Mouse (Mus musculus) bone marrow macrophage, adult 2 months (primary cell): ENCODE measurements around the gene Gfod2. TPM values are rescaled to one million over a fixed set of nuclear protein-coding genes. Genes with fewer than 3 reads are reported as not detected.
A peak's percentile ranks its signal among the peaks of the same experiment; 100 is the strongest.

Experiments
- H3K27ac ChIP-seq: 2 replicates; pipeline ENCODE4 v1.5.1; 2012; ENCODE audit warnings: low read depth, low read length; ENCODE audit not compliant: insufficient read depth
- H3K4me1 ChIP-seq: 2 replicates; pipeline ENCODE4 v1.6.1; 2012; ENCODE audit warnings: low read length; ENCODE audit not compliant: control insufficient read depth, insufficient read depth
- H3K4me3 ChIP-seq: 2 replicates; pipeline ENCODE4 v1.5.1; 2012; ENCODE audit warnings: mild to moderate bottlenecking, low read length, moderate library complexity; ENCODE audit not compliant: insufficient read depth
- CTCF ChIP-seq: IDR thresholded peaks from 2 replicates; pipeline ENCODE4 v1.5.1; 2012; ENCODE audit warnings: low read depth, mild to moderate bottlenecking, low read length, moderate library complexity
- POLR2A ChIP-seq: IDR thresholded peaks from 2 replicates; pipeline ENCODE4 v1.6.1; 2012; ENCODE audit warnings: mild to moderate bottlenecking, low read depth, low read length, borderline replicate concordance
- polyA plus RNA-seq: library from polyadenylated mRNA; stranded (reverse); fragments of >200 nt; gene quantifications from 2 replicates; pipeline ENCODE4 v1.2.4, GENCODE M21; 2012; ENCODE audit not compliant: missing spikeins, insufficient read depth, insufficient read length

The Gfod2 gene
- polyA plus RNA-seq, 1 experiment, result 1.4 TPM

- Histone ChIP-seq H3K4me1 (no peaks in the 10 kb centered on the region), H3K4me3 (no peak overlapping the region), H3K27ac (no peak overlapping the region)
- TF ChIP-seq POLR2A (no peak), CTCF (no peak)
Observed at GRCm38 (mm10) chr8:105687512-105687911, 71.0 kb downstream of the Gfod2 start.

- Histone ChIP-seq H3K4me3 (no peak overlapping the region), H3K27ac (no peak overlapping the region), H3K4me1 (no peaks in the 10 kb centered on the region)
- TF ChIP-seq POLR2A, result no peak
- TF ChIP-seq CTCF, result no peak
Observed at GRCm38 (mm10) chr8:105686551-105686950, 71.9 kb downstream of the Gfod2 start.

DNA sequence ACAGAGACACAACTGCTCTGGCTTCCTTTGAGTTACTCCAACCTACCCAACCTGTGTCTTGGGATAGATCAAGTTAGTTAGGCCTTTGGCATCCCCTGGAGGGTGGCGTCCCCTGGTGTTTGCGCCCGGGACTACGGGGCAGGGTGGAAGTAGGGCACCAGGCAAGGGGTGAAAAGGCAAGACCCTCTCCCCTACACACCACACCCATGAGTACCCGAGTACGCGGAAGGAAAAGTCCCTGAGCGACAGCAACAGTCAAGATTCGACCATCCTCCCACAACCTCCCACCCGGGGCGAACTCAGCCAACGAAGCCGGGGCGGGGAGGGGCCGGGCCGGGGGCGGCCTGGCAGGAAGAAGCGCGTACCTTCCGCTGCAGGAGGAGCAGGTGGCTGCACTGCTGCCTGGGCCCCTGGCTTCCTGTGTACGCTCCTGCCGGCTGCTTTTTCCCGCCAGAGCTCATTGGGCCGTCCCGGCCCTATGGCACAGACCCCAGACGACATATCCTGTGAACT, 72.6 kb downstream of the Gfod2 start, which contains the start of gene Carmil2:
Carmil2 (plus strand) TSS at position 479 of the 513 bp plus-strand sequence.
- Histone ChIP-seq H3K4me3 (no peak within 1 kb of the TSS), H3K27ac (no peak within 1 kb of the TSS), H3K4me1 (no peaks in the 10 kb centered on the region)
- TF ChIP-seq CTCF (peak; percentile 45; the same call in 1 of the 2 replicates), POLR2A (no peak)

DNA sequence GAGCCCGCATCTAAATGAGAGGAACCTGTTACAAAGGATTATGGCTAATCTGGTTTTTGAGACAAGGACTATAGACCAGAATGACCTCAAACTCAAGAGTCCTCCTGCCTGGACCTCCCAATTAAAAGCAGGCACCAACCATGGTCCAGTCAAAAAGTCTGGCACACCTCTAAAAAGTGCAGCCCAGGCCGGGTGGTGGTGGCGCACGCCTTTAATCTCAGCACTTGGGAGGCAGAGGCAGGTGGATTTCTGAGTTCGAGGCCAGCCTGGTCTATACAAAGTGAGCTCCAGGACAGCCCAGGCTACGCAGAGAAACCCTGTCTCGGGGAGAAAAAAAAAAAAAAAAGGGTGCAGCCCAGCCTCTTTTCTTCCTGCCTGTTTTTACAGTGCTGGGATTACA, 73.1 kb downstream of the Gfod2 start:
- no peak overlapping the region for H3K27ac ChIP-seq
- H3K4me3 ChIP-seq, result no peak overlapping the region
- TF ChIP-seq CTCF (no peak), POLR2A (no peak)
- no peaks in the 10 kb centered on the region for H3K4me1 ChIP-seq

DNA sequence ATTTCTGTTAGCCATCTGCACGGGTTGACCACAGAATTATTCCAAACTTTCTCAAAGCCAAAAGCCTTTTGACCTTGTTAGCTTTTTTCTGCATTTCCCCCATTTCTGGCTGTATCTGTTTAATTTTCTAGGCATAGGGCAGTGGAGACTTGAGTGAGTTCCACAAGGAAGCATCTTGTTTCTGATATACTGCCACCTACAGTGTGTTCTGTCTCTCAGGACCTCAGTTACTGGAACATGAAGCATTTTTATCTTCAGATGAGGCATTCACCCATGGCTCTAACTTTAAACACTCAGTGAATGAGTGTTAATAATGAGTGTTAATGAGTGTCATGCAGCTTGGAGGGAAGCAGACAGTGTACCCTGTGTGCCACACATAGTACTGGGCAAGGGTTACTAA, 80.6 kb downstream of the Gfod2 start:
- TF ChIP-seq POLR2A, result no peak
- TF ChIP-seq CTCF, result no peak
- Histone ChIP-seq H3K27ac (no peak overlapping the region), H3K4me3 (no peak overlapping the region), H3K4me1 (no peaks in the 10 kb centered on the region)

Other genes starting within 250 kb of the Gfod2 start
- gene Hsd11b2, start 239.9 kb downstream of the Gfod2 start, polyA plus RNA-seq, result not detected in 2 replicates
- 177 and 186 TPM in 2 replicates for gene Atp6v0d1, start 192.6 kb downstream of the Gfod2 start, polyA plus RNA-seq
- gene Ripor1, start 153.4 kb downstream of the Gfod2 start, polyA plus RNA-seq, result 15.5 and 17.9 TPM in 2 replicates
- 60.3 and 61.3 TPM in 2 replicates for gene Ctcf, start 122.1 kb downstream of the Gfod2 start, polyA plus RNA-seq
- not detected in 2 replicates for gene Agrp, start 121.3 kb downstream of the Gfod2 start, polyA plus RNA-seq
- gene Carmil2, start 72.4 kb downstream of the Gfod2 start, polyA plus RNA-seq, result 0.32 TPM in 1 of 2 replicates, not detected in the other
- gene Acd, start 57.6 kb downstream of the Gfod2 start, polyA plus RNA-seq, result 37.9 and 41.6 TPM in 2 replicates
- 9.4 and 11.2 TPM in 2 replicates for gene Pard6a, start 57.5 kb downstream of the Gfod2 start, polyA plus RNA-seq
- not detected in 2 replicates for gene 4933405L10Rik, start 51.0 kb downstream of the Gfod2 start, polyA plus RNA-seq
- 5.3 and 9.1 TPM in 2 replicates for gene Enkd1, start 50.5 kb downstream of the Gfod2 start, polyA plus RNA-seq
- gene Ranbp10, start 68.7 kb upstream of the Gfod2 start, polyA plus RNA-seq, result 42.0 and 44.3 TPM in 2 replicates
- not detected in 2 replicates for gene Tsnaxip1, start 69.1 kb upstream of the Gfod2 start, polyA plus RNA-seq
- gene Cenpt, start 94.6 kb upstream of the Gfod2 start, polyA plus RNA-seq, result 16.9 and 17.1 TPM in 2 replicates
- gene Thap11, start 96.5 kb upstream of the Gfod2 start, polyA plus RNA-seq, result 27.4 and 28.5 TPM in 2 replicates
- gene Nutf2, start 101.9 kb upstream of the Gfod2 start, polyA plus RNA-seq, result 2.2 TPM in 1 of 2 replicates, not detected in the other
- gene Edc4, start 122.2 kb upstream of the Gfod2 start, polyA plus RNA-seq, result 23.6 and 29.8 TPM in 2 replicates
- not detected in 2 replicates for gene Nrn1l, start 134.9 kb upstream of the Gfod2 start, polyA plus RNA-seq
- gene Pskh1, start 141.8 kb upstream of the Gfod2 start, polyA plus RNA-seq, result 18.0 and 18.8 TPM in 2 replicates
- 0.63 TPM in 1 of 2 replicates, not detected in the other for gene Ctrl, start 175.2 kb upstream of the Gfod2 start, polyA plus RNA-seq
- 150 and 151 TPM in 2 replicates for gene Psmb10, start 179.8 kb upstream of the Gfod2 start, polyA plus RNA-seq
- 0.55 and 0.60 TPM in 2 replicates for gene Lcat, start 184.7 kb upstream of the Gfod2 start, polyA plus RNA-seq
- gene Slc12a4, start 207.4 kb upstream of the Gfod2 start, polyA plus RNA-seq, result 19.6 and 27.5 TPM in 2 replicates
- 3.2 and 3.6 TPM in 2 replicates for gene Dpep3, start 220.8 kb upstream of the Gfod2 start, polyA plus RNA-seq
- 6.1 and 8.3 TPM in 2 replicates for gene Dus2, start 232.7 kb upstream of the Gfod2 start, polyA plus RNA-seq
- gene Dpep2nb, start 247.3 kb upstream of the Gfod2 start, polyA plus RNA-seq, result not detected in 2 replicates